17 mouse cellular contexts compared by ENCODE assay signal in genomic region chr6:137373920-137374319, GRCm38 (mm10).
"Had no signal": no experiment of that assay in that cellular context is flagged by ENCODE, and none has a peak within 500 bp of the region (broad histone marks: within the 10 kb centered on the region; RNA-seq: fewer than 3 reads in every experiment).

No protein-coding gene starts in this region.

- H3K9me3 ChIP-seq: lung, embryonic 15.5 days; neural tube, embryonic 12.5 days; neural tube, embryonic 15.5 days had no signal

- H3K4me1 ChIP-seq: lung, embryonic 15.5 days; neural tube, embryonic 12.5 days; neural tube, embryonic 15.5 days had no signal

- H3K27me3 ChIP-seq: lung, embryonic 15.5 days; neural tube, embryonic 12.5 days; neural tube, embryonic 15.5 days had no signal

- H3K4me2 ChIP-seq: liver, embryonic 11.5 days; lung, embryonic 15.5 days; neural tube, embryonic 12.5 days; neural tube, embryonic 15.5 days had no signal

- H3K27ac ChIP-seq: liver, embryonic 14.5 days; lung, embryonic 15.5 days; neural tube, embryonic 12.5 days; neural tube, embryonic 15.5 days had no signal

- H3K9ac ChIP-seq: liver, embryonic 14.5 days; lung, embryonic 15.5 days; neural tube, embryonic 12.5 days; neural tube, embryonic 15.5 days had no signal

- H3K4me3 ChIP-seq: lung, embryonic 15.5 days; neural tube, embryonic 12.5 days; neural tube, embryonic 15.5 days had no signal

- DNase-seq: kidney, adult 11 months; kidney, adult 8-10 months; kidney, postnatal 14 days; kidney, postnatal 4 days; lung, adult 18-20 months; lung, postnatal 10 days; lung, postnatal 36 days; midbrain, embryonic 14.5 days; right cerebral cortex, adult 18-20 months; right cerebral cortex, postnatal 14 days; right cerebral cortex, postnatal 4 days; thymus, postnatal 25 days had no signal

- H3K36me3 ChIP-seq: lung, embryonic 15.5 days; neural tube, embryonic 15.5 days had no signal
